Comparison of ENCODE assay signal across 21 mouse cellular contexts in the genomic region with DNA sequence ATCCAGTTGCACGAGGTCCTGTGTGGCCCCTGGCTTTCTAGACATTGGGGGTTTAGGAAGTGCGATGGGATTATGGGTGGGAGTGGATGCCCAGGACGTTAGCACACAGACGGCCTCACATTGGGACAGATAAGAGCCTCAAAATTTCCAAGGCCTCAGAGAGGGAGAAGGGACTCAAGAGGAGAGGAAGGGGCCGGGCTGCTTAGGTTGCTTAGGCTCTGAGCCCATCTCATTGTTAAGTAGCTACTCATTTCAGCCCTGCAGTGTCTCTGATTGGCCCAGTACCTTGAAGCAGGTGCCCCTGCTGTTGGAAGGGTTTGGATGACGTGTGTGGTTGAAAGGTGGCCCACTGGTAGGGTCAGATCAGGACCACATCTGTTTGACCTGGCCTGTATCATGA. TPM values are rescaled to one million over a fixed set of nuclear protein-coding genes. Genes with fewer than 3 reads are reported as not detected.
DNase-seq lines count a peak whose midpoint lies in the region; ATAC-seq and TF ChIP-seq lines count a peak whose summit lies in the region.
"Had no signal": no experiment of that assay in that cellular context is flagged by ENCODE, and none has a peak within 500 bp of the region (broad histone marks: within the 10 kb centered on the region; RNA-seq: fewer than 3 reads in every experiment).

No protein-coding gene starts in this region.

- H3K4me2 ChIP-seq in forebrain, embryonic 12.5 days: peak overlapping the region; percentile 41; the same call in 1 of the 2 replicates
- no peak overlapping the region for H3K4me2 ChIP-seq in forebrain, postnatal 0 days (ENCODE audit: low read depth)
- peak overlapping the region; percentile 47 for H3K4me2 ChIP-seq in midbrain, embryonic 12.5 days (replicated peaks)
- no peak overlapping the region for H3K4me2 ChIP-seq in midbrain, postnatal 0 days (ENCODE audit: low read depth, low read length, poor library complexity, severe bottlenecking)
- peak overlapping the region; percentile 21; the same call in 1 of the 2 replicates for H3K4me2 ChIP-seq in embryonic facial prominence, embryonic 12.5 days (replicated peaks)
- H3K4me2 ChIP-seq in limb, embryonic 13.5 days (replicated peaks): peak overlapping the region; percentile 44
- no peak overlapping the region for H3K4me2 ChIP-seq in heart, embryonic 12.5 days
- H3K4me2 ChIP-seq: liver, embryonic 12.5 days had no signal

- H3K27me3 ChIP-seq in forebrain, embryonic 12.5 days: peaks cover 21% of the 10 kb centered on the region; the same call in 1 of the 2 replicates
- H3K27me3 ChIP-seq in forebrain, postnatal 0 days (ENCODE audit: insufficient read depth, low read length): no peaks in the 10 kb centered on the region
- H3K27me3 ChIP-seq in midbrain, embryonic 12.5 days: peaks cover 18% of the 10 kb centered on the region; the same call in 1 of the 2 replicates
- no peaks in the 10 kb centered on the region for H3K27me3 ChIP-seq in midbrain, postnatal 0 days (ENCODE audit: insufficient read depth, low read length)
- no peaks in the 10 kb centered on the region for H3K27me3 ChIP-seq in embryonic facial prominence, embryonic 12.5 days
- no peaks in the 10 kb centered on the region for H3K27me3 ChIP-seq in limb, embryonic 13.5 days
- H3K27me3 ChIP-seq in heart, embryonic 12.5 days (replicated peaks): peaks cover 85% of the 10 kb centered on the region

- no peak for ATAC-seq in forebrain, embryonic 12.5 days (ENCODE audit: low FRiP score)
- ATAC-seq in forebrain, postnatal 0 days: no peak
- ATAC-seq in midbrain, embryonic 12.5 days (ENCODE audit: low FRiP score, low read depth): no peak
- ATAC-seq in midbrain, postnatal 0 days (ENCODE audit: low FRiP score): no peak
- no peak for ATAC-seq in embryonic facial prominence, embryonic 12.5 days (ENCODE audit: insufficient number of reproducible peaks, insufficient read depth, low FRiP score, low TSS enrichment)
- ATAC-seq in limb, embryonic 13.5 days (ENCODE audit: low FRiP score, low read depth): no peak
- ATAC-seq in heart, embryonic 12.5 days (ENCODE audit: insufficient number of reproducible peaks, low FRiP score): no peak
- ATAC-seq: liver, embryonic 12.5 days had no signal

- H3K9me3 ChIP-seq in forebrain, embryonic 12.5 days: no peaks in the 10 kb centered on the region
- H3K9me3 ChIP-seq in forebrain, postnatal 0 days (ENCODE audit: low read length): no peaks in the 10 kb centered on the region
- H3K9me3 ChIP-seq in midbrain, embryonic 12.5 days: no peaks in the 10 kb centered on the region
- no peaks in the 10 kb centered on the region for H3K9me3 ChIP-seq in midbrain, postnatal 0 days (ENCODE audit: low read length)
- H3K9me3 ChIP-seq in embryonic facial prominence, embryonic 12.5 days: no peaks in the 10 kb centered on the region
- no peaks in the 10 kb centered on the region for H3K9me3 ChIP-seq in limb, embryonic 13.5 days
- H3K9me3 ChIP-seq in heart, embryonic 12.5 days (replicated peaks): no peaks in the 10 kb centered on the region
- H3K9me3 ChIP-seq: liver, embryonic 12.5 days had no signal

- H3K9ac ChIP-seq in forebrain, embryonic 12.5 days: no peak overlapping the region
- H3K9ac ChIP-seq in forebrain, postnatal 0 days: no peak overlapping the region
- H3K9ac ChIP-seq in midbrain, embryonic 12.5 days (replicated peaks): no peak overlapping the region
- no peak overlapping the region for H3K9ac ChIP-seq in midbrain, postnatal 0 days (replicated peaks; ENCODE audit: low read length, poor library complexity, severe bottlenecking)
- H3K9ac ChIP-seq in embryonic facial prominence, embryonic 12.5 days: no peak overlapping the region
- H3K9ac ChIP-seq in limb, embryonic 13.5 days: no peak overlapping the region
- H3K9ac ChIP-seq in heart, embryonic 12.5 days: no peak overlapping the region
- H3K9ac ChIP-seq: liver, embryonic 12.5 days had no signal

- peaks cover 100% of the 10 kb centered on the region for H3K4me1 ChIP-seq in forebrain, embryonic 12.5 days
- H3K4me1 ChIP-seq in forebrain, postnatal 0 days (ENCODE audit: insufficient read depth): peaks cover 34% of the 10 kb centered on the region
- H3K4me1 ChIP-seq in midbrain, embryonic 12.5 days: peaks cover 100% of the 10 kb centered on the region
- peaks cover 55% of the 10 kb centered on the region for H3K4me1 ChIP-seq in midbrain, postnatal 0 days (ENCODE audit: insufficient read depth, low read length)
- peaks cover 94% of the 10 kb centered on the region for H3K4me1 ChIP-seq in embryonic facial prominence, embryonic 12.5 days
- H3K4me1 ChIP-seq in limb, embryonic 13.5 days: peaks cover 99% of the 10 kb centered on the region
- H3K4me1 ChIP-seq in heart, embryonic 12.5 days (replicated peaks): peaks cover 58% of the 10 kb centered on the region

- H3K36me3 ChIP-seq in forebrain, embryonic 12.5 days (replicated peaks): peaks cover 45% of the 10 kb centered on the region
- peaks cover 5% of the 10 kb centered on the region; the same call in 1 of the 2 replicates for H3K36me3 ChIP-seq in forebrain, postnatal 0 days (ENCODE audit: insufficient read depth)
- peaks cover 48% of the 10 kb centered on the region for H3K36me3 ChIP-seq in midbrain, embryonic 12.5 days
- 0 out of 2 replicates have a peak, but pooled peaks cover 5% of the 10 kb centered on the region for H3K36me3 ChIP-seq in midbrain, postnatal 0 days (ENCODE audit: insufficient read depth, low read length)
- peaks cover 43% of the 10 kb centered on the region for H3K36me3 ChIP-seq in embryonic facial prominence, embryonic 12.5 days
- peaks cover 84% of the 10 kb centered on the region for H3K36me3 ChIP-seq in limb, embryonic 13.5 days
- H3K36me3 ChIP-seq in heart, embryonic 12.5 days: peaks cover 10% of the 10 kb centered on the region; the same call in 1 of the 2 replicates

- 18% methylated on average over 6 of the region's 6 CpGs for WGBS in forebrain, embryonic 12.5 days
- WGBS in forebrain, postnatal 0 days: 38% methylated on average over 6 of the region's 6 CpGs
- 18% methylated on average over 6 of the region's 6 CpGs for WGBS in midbrain, embryonic 12.5 days
- 31% methylated on average over 6 of the region's 6 CpGs for WGBS in midbrain, postnatal 0 days
- WGBS in embryonic facial prominence, embryonic 12.5 days: 39% methylated on average over 6 of the region's 6 CpGs
- 43% methylated on average over 6 of the region's 6 CpGs for WGBS in limb, embryonic 13.5 days
- 50% methylated on average over 6 of the region's 6 CpGs for WGBS in heart, embryonic 12.5 days

- 0 out of 2 replicates have a peak overlapping the region, but pooled peaks have one; percentile 27 for H3K27ac ChIP-seq in forebrain, embryonic 12.5 days
- H3K27ac ChIP-seq in forebrain, postnatal 0 days (ENCODE audit: low read depth, low read length): no peak overlapping the region
- peak overlapping the region; percentile 70; the same call in 1 of the 2 replicates for H3K27ac ChIP-seq in midbrain, embryonic 12.5 days (replicated peaks)
- H3K27ac ChIP-seq in midbrain, postnatal 0 days (ENCODE audit: low read depth, low read length): no peak overlapping the region
- H3K27ac ChIP-seq in embryonic facial prominence, embryonic 12.5 days: no peak overlapping the region
- H3K27ac ChIP-seq in limb, embryonic 13.5 days: no peak overlapping the region
- no peak overlapping the region for H3K27ac ChIP-seq in heart, embryonic 12.5 days (ENCODE audit: poor library complexity, severe bottlenecking)
- H3K27ac ChIP-seq: gastrocnemius, adult 2 months; kidney, postnatal 0 days; liver, embryonic 12.5 days had no signal

- DNase-seq in forebrain, postnatal 0 days: no peak
- DNase-seq in midbrain, postnatal 0 days (ENCODE audit: low spot score): no peak
- DNase-seq in layer of hippocampus, adult 18-20 months (ENCODE audit: low spot score in 2 of 2): no peak
- DNase-seq: adrenal gland, postnatal 36 days; cerebellum, postnatal 10 days; gastrocnemius, adult 2 months; heart, postnatal 4 days; kidney, adult 2 months; left cerebral cortex, postnatal 4 days; lung, adult 18-20 months; lung, postnatal 10 days; right cerebral cortex, adult 18-20 months; right cerebral cortex, postnatal 4 days; thymus, adult 2 months had no signal

- H3K4me3 ChIP-seq in forebrain, embryonic 12.5 days (replicated peaks): no peak overlapping the region
- H3K4me3 ChIP-seq in forebrain, postnatal 0 days (ENCODE audit: low read depth, low read length): no peak overlapping the region
- no peak overlapping the region for H3K4me3 ChIP-seq in midbrain, embryonic 12.5 days
- H3K4me3 ChIP-seq in midbrain, postnatal 0 days (ENCODE audit: low read depth, low read length): no peak overlapping the region
- no peak overlapping the region for H3K4me3 ChIP-seq in embryonic facial prominence, embryonic 12.5 days
- no peak overlapping the region for H3K4me3 ChIP-seq in limb, embryonic 13.5 days
- H3K4me3 ChIP-seq in heart, embryonic 12.5 days: no peak overlapping the region
- H3K4me3 ChIP-seq: gastrocnemius, adult 2 months; liver, embryonic 12.5 days had no signal

- TF ChIP-seq CTCF in forebrain, postnatal 0 days (IDR thresholded peaks at IDR 0.05; ENCODE audit: low read depth): no peak
- TF ChIP-seq CTCF in midbrain, postnatal 0 days (IDR thresholded peaks at IDR 0.05): no peak

RNA-seq across cellular contexts. Expression of a gene that starts 11.9 kb away (rescaled TPM):
- 55.6 and 56.2 TPM in 2 replicates for polyA plus RNA-seq in forebrain, embryonic 12.5 days (2016; fragmentation: Nextera tagmentation; extraction: Ambion mirVana)
- total RNA-seq in forebrain, postnatal 0 days (2014; rRNA removed): 63.3 and 66.3 TPM in 2 replicates
- polyA plus RNA-seq in forebrain, postnatal 0 days (2015; fragmentation: Nextera tagmentation; extraction: Ambion mirVana): 16.3 and 21.1 TPM in 2 replicates
- polyA plus RNA-seq in midbrain, embryonic 12.5 days (2016; fragmentation: Nextera tagmentation; extraction: Ambion mirVana): 65.9 and 71.9 TPM in 2 replicates
- 82.2 and 94.9 TPM in 2 replicates for total RNA-seq in midbrain, postnatal 0 days (2014; rRNA removed)
- 20.2 and 21.8 TPM in 2 replicates for polyA plus RNA-seq in midbrain, postnatal 0 days (2015; fragmentation: Nextera tagmentation; extraction: Ambion mirVana)
- 51.8 and 58.3 TPM in 2 replicates for polyA plus RNA-seq in embryonic facial prominence, embryonic 12.5 days (2016; fragmentation: Nextera tagmentation; extraction: Ambion mirVana)
- 50.1 and 50.6 TPM in 2 replicates for polyA plus RNA-seq in limb, embryonic 13.5 days (2015; fragmentation: Nextera tagmentation; extraction: Ambion mirVana)
- polyA plus RNA-seq in heart, embryonic 12.5 days (2016; fragmentation: Nextera tagmentation; extraction: Ambion mirVana): 12.7 and 12.8 TPM in 2 replicates
- 10 to 100 TPM; 58.1 to 59.7 TPM for total RNA-seq in layer of hippocampus, adult 18-20 months (2021)

Comparison
In these comparisons a context has a peak if more than half of its experiments do, and no peak if none do; other contexts are left out.
1. H3K27ac ChIP-seq: peak in forebrain, embryonic 12.5 days (single experiment) and midbrain, embryonic 12.5 days (single experiment); none in forebrain, postnatal 0 days (single experiment), midbrain, postnatal 0 days (single experiment), embryonic facial prominence, embryonic 12.5 days (single experiment), limb, embryonic 13.5 days (single experiment) and heart, embryonic 12.5 days (single experiment).
2. H3K4me2 ChIP-seq: peak in forebrain, embryonic 12.5 days (single experiment), midbrain, embryonic 12.5 days (single experiment), embryonic facial prominence, embryonic 12.5 days (single experiment) and limb, embryonic 13.5 days (single experiment); none in forebrain, postnatal 0 days (single experiment), midbrain, postnatal 0 days (single experiment) and heart, embryonic 12.5 days (single experiment).